Mouse (Mus musculus) limb, embryonic 15.5 days (tissue): ENCODE results near the gene Retreg1. TPM values are rescaled to one million over a fixed set of nuclear protein-coding genes. Genes with fewer than 3 reads are reported as not detected.

ENCODE experiments used
- ATAC-seq: fragments of 200-750 bp; cut with Nextera tagmentation; 2 replicates; pipeline ENCODE4 v1.8.0; 2017; ENCODE audit warnings: low read depth, moderate TSS enrichment; ENCODE audit not compliant: insufficient number of reproducible peaks, low FRiP score, low TSS enrichment
- H3K27ac ChIP-seq: fragments of 300-500 bp; sonication (generic); 2 replicates; pipeline ENCODE4 v1.5.1; 2015; ENCODE audit warnings: moderate library complexity, mild to moderate bottlenecking, inconsistent platforms
- H3K27me3 ChIP-seq: fragments of 300-500 bp; sonication (generic); 2 replicates; pipeline ENCODE4 v1.6.1; 2015; ENCODE audit warnings: inconsistent platforms
- H3K36me3 ChIP-seq: fragments of 300-500 bp; sonication (generic); 2 replicates; pipeline ENCODE4 v1.6.1; 2015; ENCODE audit warnings: inconsistent platforms
- H3K4me1 ChIP-seq: fragments of 300-500 bp; sonication (generic); 2 replicates; pipeline ENCODE4 v1.6.1; 2015; ENCODE audit warnings: inconsistent platforms
- H3K4me2 ChIP-seq: fragments of 300-500 bp; sonication (generic); 2 replicates; pipeline ENCODE4 v1.6.1; 2015; ENCODE audit warnings: mild to moderate bottlenecking, inconsistent platforms
- H3K4me3 ChIP-seq: fragments of 300-500 bp; sonication (generic); 2 replicates; pipeline ENCODE4 v1.5.1; 2015; ENCODE audit warnings: mild to moderate bottlenecking, inconsistent platforms
- H3K9ac ChIP-seq: fragments of 300-500 bp; sonication (generic); 2 replicates; pipeline ENCODE4 v1.6.1; 2015; ENCODE audit warnings: inconsistent platforms
- H3K9me3 ChIP-seq: fragments of 300-500 bp; sonication (generic); 2 replicates; pipeline ENCODE4 v1.6.1; 2016; ENCODE audit warnings: inconsistent platforms
- WGBS: fragments of 180-500 bp; shearing (Covaris S2); methylation state at CpG from one replicate; pipeline ENCODE4 v1.1.7; 2015; 5-methylcytosine and 5-hydroxymethylcytosine counted together
- polyA plus RNA-seq: library from polyadenylated mRNA; unstranded; fragments of >200 nt; fragmentation: Nextera tagmentation; extraction: Ambion mirVana; gene quantifications from 2 replicates; pipeline ENCODE4 v1.2.1, GENCODE M21; 2015

Retreg1 gene
- polyA plus RNA-seq, result 5.1 and 7.5 TPM in 2 replicates

DNA sequence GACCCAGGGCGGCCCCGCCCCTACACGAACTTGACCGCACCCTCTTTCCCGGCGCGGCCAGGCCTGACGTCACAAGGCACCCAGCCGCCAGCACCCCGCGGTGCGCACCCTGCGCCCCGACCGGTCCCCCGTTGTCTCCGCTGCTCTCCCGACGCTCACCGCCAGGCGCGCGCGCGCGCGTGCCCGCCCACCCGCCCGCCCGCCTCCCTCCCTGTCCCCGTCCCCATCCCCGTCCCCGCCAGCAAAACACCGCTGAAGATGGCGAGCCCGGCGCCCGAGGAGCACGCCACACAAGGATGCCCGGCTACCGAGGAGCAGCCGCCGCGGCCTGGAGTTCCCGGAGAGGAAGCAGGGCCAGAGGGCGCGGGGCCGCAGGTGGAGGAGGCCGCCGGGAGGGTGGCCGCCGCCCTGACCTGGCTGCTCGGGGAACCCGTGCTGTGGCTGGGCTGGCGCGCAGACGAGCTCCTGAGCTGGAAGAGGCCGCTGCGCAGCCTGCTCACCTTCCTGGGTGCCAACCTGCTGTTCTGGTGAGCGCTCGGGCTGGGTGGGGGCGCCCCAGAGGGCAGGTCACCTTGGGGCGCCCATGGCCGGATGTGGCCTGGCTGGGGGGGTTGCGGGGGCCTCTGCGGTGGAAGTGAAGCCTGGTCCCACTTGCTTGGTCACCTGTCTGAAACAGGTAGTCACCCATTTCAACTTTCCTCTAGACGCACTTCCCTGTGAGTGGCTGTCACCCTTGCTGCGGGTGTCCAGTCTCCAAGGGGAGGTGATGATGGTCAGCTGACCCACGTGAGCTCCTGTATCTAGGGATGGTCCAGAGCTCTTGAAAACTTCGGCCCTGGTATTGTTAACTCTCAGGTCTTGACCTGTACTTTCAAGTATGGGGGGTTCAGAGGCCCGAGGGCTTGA lies at the start of gene Retreg1:
Retreg1 (plus strand) TSS at position 95 of the 906 bp plus-strand sequence.
- WGBS, result under 1% methylated on average over 70 of the region's 72 CpGs
- no peak within 1 kb of the TSS for H3K27ac ChIP-seq
- H3K9ac ChIP-seq, result peak within 1 kb of the TSS; percentile 57
- peak; percentile 61 for ATAC-seq
- H3K4me1 ChIP-seq, result peaks cover 14% of the 10 kb centered on the region
- peak within 1 kb of the TSS; percentile 72 for H3K4me3 ChIP-seq
- no peaks in the 10 kb centered on the region for H3K9me3 ChIP-seq
- H3K27me3 ChIP-seq, result peaks cover 14% of the 10 kb centered on the region
- H3K36me3 ChIP-seq, result no peaks in the 10 kb centered on the region
- H3K4me2 ChIP-seq, result peak within 1 kb of the TSS; percentile 96

DNA sequence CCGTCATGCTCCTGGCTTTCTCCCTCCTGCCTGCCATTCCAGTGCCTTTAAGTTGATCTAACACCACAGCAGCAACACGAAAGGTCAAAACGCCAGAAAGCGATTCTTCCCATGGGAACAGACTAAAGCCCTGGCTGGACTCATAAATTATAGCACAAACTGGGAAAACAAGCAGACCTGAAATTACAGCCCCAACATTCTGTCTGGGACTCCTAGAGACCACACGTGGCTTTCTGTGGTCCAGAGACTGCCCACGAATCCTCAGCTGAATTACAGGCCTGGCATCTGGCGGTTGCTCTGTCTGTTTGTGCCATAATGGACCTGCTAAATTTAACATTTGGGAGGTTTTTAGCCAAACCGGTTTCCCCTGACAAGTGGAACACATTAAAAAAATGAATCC lies 48.9 kb upstream of the Retreg1 start:
- Histone ChIP-seq H3K4me1 (no peaks in the 10 kb centered on the region), H3K9ac (no peak overlapping the region), H3K27ac (no peak overlapping the region), H3K27me3 (no peaks in the 10 kb centered on the region), H3K4me2 (no peak overlapping the region), H3K9me3 (no peaks in the 10 kb centered on the region), H3K4me3 (no peak overlapping the region), H3K36me3 (peaks cover 61% of the 10 kb centered on the region)
- 56% methylated on average over 8 of the region's 8 CpGs for WGBS
- ATAC-seq, result no peak

DNA sequence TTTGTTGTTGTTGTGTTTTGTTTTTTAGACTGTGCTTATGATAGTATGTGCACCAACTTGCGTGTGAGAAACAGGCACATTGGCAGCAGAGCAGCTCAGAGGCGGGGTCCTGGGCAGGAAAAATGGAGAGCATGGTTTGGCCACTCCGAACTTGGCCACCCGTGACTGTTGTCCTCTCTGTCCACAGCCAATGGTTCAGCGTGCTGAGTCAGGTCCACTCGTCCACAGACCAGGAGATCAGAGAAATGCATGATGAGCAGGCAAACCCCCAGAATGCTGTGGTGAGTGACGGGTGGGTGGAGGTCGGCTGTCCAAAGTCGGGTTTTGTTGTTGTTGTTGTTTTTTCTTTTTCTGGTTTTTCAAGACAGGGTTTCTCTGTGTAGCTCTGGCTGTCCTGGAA lies 47.5 kb upstream of the Retreg1 start:
- H3K9ac ChIP-seq, result no peak overlapping the region
- 93% methylated on average over 9 of the region's 9 CpGs for WGBS
- no peaks in the 10 kb centered on the region for H3K9me3 ChIP-seq
- H3K27ac ChIP-seq, result no peak overlapping the region
- peaks cover 60% of the 10 kb centered on the region for H3K36me3 ChIP-seq
- no peaks in the 10 kb centered on the region for H3K4me1 ChIP-seq
- H3K27me3 ChIP-seq, result no peaks in the 10 kb centered on the region
- no peak for ATAC-seq
- H3K4me3 ChIP-seq, result no peak overlapping the region
- no peak overlapping the region for H3K4me2 ChIP-seq

DNA sequence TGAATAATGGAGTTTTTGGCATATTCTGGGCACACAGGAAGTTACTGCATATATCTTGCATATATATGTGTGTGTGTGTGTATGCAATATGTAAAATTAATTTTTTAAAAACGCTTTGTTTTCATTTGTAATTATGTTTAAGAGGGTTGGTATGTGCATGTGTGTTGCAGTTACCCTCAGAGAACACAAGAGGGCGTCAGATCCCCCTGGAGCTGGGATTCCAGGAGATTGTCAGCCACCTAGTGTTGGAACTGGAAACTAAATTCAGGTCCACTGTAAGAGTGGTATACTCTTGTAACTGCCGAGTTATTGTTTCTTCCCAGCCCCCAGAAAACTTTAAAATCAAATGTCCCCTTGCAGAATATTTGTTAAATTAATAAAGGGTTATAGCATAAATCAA lies 46.6 kb upstream of the Retreg1 start:
- no peak overlapping the region for H3K9ac ChIP-seq
- no peak overlapping the region for H3K4me3 ChIP-seq
- H3K27me3 ChIP-seq, result no peaks in the 10 kb centered on the region
- 63% methylated on average over 3 of the region's 3 CpGs for WGBS
- no peaks in the 10 kb centered on the region for H3K9me3 ChIP-seq
- H3K4me2 ChIP-seq, result no peak overlapping the region
- H3K27ac ChIP-seq, result no peak overlapping the region
- no peak for ATAC-seq
- no peaks in the 10 kb centered on the region for H3K4me1 ChIP-seq
- H3K36me3 ChIP-seq, result peaks cover 64% of the 10 kb centered on the region

DNA sequence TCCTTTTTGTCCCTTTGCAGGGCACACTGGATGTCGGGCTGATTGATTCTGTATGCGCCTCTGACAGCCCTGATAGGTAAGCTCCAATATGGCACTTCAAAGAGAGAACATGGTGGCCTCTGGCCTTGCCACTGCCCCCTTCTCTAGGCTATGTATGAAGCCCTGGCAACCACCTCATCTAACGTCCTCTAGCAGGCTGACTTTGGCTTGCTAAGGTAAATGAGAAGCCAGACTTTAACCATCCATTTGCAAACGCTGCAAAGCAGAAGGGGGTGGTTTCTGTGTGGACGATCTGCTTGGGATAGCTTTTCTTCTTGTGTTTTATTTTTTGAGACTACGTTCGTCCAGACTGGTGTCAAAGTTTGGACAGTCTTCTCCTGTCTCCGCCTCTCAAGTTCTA lies 45.8 kb upstream of the Retreg1 start:
- WGBS, result 80% methylated on average over 8 of the region's 8 CpGs
- H3K27me3 ChIP-seq, result no peaks in the 10 kb centered on the region
- no peaks in the 10 kb centered on the region for H3K9me3 ChIP-seq
- H3K4me3 ChIP-seq, result no peak overlapping the region
- H3K4me2 ChIP-seq, result no peak overlapping the region
- peaks cover 67% of the 10 kb centered on the region for H3K36me3 ChIP-seq
- no peaks in the 10 kb centered on the region for H3K4me1 ChIP-seq
- H3K9ac ChIP-seq, result no peak overlapping the region
- no peak for ATAC-seq
- H3K27ac ChIP-seq, result no peak overlapping the region

DNA sequence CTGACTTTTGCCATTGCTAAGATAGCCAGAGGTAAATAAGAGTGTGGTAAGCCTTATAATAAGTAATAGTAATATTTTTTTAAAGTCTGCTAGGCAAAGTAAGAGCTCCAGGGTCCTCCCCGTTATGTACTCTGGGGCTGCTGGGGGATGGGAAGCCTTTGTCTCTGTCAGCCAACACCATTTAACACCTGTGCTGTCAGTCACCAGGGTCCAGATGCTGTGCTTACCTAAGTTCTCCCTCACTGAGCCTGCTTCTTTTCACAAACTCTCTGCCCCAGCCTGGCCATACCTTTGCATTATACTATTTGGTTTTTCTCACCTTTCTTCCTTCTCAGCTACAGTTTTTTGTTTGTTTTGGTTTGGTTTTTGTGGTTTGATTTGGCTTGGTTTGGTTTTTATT lies 45.1 kb upstream of the Retreg1 start:
- no peaks in the 10 kb centered on the region for H3K4me1 ChIP-seq
- no peak overlapping the region for H3K9ac ChIP-seq
- no peaks in the 10 kb centered on the region for H3K9me3 ChIP-seq
- no peak overlapping the region for H3K4me3 ChIP-seq
- no peak overlapping the region for H3K27ac ChIP-seq
- no peak overlapping the region for H3K4me2 ChIP-seq
- peaks cover 68% of the 10 kb centered on the region for H3K36me3 ChIP-seq
- 71% methylated on average over 1 of the region's 1 CpGs for WGBS
- no peaks in the 10 kb centered on the region for H3K27me3 ChIP-seq
- ATAC-seq, result no peak

DNA sequence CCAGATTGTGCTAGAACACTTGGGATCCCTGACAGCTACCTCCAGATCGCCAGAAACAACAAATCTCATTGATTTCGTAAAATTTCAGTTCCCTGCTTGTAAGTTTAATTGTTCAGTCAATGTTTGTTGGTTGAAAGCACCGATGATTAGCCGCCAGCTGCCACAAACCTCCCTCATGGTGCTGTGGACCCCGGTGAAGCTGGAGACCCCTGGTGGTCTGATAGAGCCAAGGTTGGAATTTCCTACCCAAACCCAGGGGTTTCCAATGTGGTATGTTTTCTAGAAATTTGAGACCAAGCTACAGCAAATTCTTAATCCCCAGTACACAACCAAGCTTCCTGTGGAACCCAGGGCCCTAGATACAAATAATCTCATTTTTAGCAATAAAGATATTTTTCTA lies 41.3 kb upstream of the Retreg1 start:
- peaks cover 83% of the 10 kb centered on the region for H3K36me3 ChIP-seq
- H3K4me3 ChIP-seq, result no peak overlapping the region
- H3K9me3 ChIP-seq, result no peaks in the 10 kb centered on the region
- H3K4me2 ChIP-seq, result no peak overlapping the region
- no peaks in the 10 kb centered on the region for H3K27me3 ChIP-seq
- 75% methylated on average over 5 of the region's 5 CpGs for WGBS
- no peak for ATAC-seq
- H3K27ac ChIP-seq, result no peak overlapping the region
- H3K4me1 ChIP-seq, result peaks cover 3% of the 10 kb centered on the region; the same call in 1 of the 2 replicates
- H3K9ac ChIP-seq, result no peak overlapping the region

DNA sequence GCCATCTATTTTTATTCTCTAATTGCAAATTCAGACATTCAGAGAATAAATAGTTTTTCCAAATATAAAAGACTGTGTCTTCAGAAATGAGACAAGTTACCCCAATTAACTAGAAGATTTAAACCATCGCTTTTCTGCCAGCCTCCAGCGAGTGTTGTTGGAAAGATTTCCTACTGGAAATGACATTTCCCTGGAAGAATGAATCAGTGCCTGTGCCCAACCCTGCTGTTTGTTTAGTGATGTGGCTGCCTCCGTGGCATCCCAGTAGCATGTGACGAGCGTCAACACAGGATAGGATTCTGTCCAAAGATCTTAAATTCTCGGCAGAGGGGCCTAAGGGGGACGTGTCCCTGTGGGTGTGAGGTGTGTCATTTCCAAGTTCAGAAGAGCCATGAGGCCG lies 40.8 kb upstream of the Retreg1 start:
- Histone ChIP-seq H3K27me3 (no peaks in the 10 kb centered on the region), H3K4me3 (no peak overlapping the region), H3K9ac (no peak overlapping the region), H3K4me2 (no peak overlapping the region), H3K9me3 (no peaks in the 10 kb centered on the region), H3K27ac (no peak overlapping the region), H3K4me1 (peaks cover 3% of the 10 kb centered on the region; the same call in 1 of the 2 replicates), H3K36me3 (peaks cover 85% of the 10 kb centered on the region)
- 83% methylated on average over 8 of the region's 8 CpGs for WGBS
- no peak for ATAC-seq

DNA sequence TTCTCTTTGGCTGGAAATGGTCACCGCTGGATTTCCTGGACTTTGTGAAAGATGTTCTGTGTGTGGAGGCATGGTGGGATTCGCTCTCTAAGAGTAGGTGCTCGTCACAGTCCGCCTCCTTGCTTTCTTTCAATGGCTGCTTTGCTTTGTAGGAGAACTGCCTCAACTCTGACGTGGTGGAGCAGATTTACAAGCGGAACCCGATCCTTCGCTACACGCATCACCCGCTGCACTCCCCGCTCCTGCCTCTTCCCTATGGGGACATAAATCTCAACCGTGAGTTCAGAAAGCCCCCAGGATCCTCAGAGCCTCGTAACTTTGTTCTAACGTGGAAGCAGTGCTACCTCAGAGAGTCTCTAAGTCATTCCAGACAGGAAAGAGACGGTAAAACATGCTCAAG lies 39.9 kb upstream of the Retreg1 start:
- ATAC-seq, result no peak
- H3K9ac ChIP-seq, result no peak overlapping the region
- WGBS, result 39% methylated on average over 15 of the region's 15 CpGs
- H3K9me3 ChIP-seq, result no peaks in the 10 kb centered on the region
- H3K4me2 ChIP-seq, result no peak overlapping the region
- no peak overlapping the region for H3K4me3 ChIP-seq
- peaks cover 87% of the 10 kb centered on the region for H3K36me3 ChIP-seq
- H3K27me3 ChIP-seq, result no peaks in the 10 kb centered on the region
- no peak overlapping the region for H3K27ac ChIP-seq
- H3K4me1 ChIP-seq, result peaks cover 3% of the 10 kb centered on the region; the same call in 1 of the 2 replicates

DNA sequence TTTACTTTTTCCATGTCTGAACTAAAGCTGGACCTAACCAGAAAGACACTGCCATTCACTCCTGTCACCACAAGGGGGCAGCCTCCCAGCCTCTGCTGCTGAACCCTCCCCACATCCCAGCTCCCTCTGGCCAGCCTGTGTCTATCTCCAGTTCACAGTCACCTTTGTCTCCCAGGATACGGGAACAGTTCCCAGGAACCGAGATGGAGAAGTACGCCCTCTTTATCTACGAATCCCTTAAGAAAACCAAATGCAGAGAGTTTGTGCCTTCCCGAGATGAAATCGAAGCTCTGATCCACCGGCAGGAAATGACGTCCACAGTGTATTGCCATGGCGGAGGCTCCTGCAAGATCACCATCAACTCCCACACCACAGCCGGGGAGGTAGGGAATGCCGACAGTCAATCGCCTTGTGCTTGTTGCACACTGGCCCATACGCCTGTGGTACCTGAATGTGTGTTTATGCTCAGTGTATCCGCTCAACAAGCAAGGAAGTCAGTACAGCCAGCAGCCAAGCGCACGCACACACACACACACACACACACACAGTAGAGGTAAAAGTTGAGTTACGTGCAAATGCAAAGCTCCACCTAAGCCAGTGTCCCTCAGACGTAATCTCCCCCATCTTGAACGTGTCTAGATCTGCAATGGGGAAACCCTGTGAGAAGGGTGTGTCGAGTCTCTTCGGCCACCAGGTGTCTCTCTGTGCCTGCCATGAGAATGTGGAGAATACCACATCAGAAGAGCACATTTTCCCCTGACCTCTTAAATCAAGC lies 37.5 kb upstream of the Retreg1 start:
- 82% methylated on average over 21 of the region's 21 CpGs for WGBS
- no peak for ATAC-seq
- no peak overlapping the region for H3K9ac ChIP-seq

DNA sequence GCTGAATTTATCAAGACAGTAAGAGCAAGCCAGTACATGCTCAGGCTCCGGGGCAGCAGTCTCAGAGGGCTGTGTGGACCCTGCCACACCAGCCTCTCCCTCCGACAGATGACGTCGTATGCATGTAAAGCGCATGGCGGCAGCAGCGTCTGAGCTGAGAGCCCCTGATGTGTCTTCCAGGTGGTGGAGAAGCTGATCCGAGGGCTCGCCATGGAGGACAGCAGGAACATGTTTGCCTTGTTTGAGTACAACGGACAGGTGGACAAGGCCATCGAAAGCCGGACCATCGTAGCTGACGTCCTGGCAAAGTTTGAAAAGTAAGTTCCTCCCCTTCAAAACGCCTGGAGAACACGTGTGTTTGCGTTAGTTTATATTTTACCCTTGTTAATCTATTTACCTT lies 36.6 kb upstream of the Retreg1 start:
- no peaks in the 10 kb centered on the region for H3K9me3 ChIP-seq
- ATAC-seq, result no peak
- H3K4me3 ChIP-seq, result no peak overlapping the region
- no peak overlapping the region for H3K9ac ChIP-seq
- H3K4me2 ChIP-seq, result no peak overlapping the region
- peaks cover 88% of the 10 kb centered on the region for H3K36me3 ChIP-seq
- 85% methylated on average over 17 of the region's 17 CpGs for WGBS
- no peaks in the 10 kb centered on the region for H3K27me3 ChIP-seq
- no peak overlapping the region for H3K27ac ChIP-seq
- H3K4me1 ChIP-seq, result peaks cover 3% of the 10 kb centered on the region; the same call in 1 of the 2 replicates

More for the DNA sequence above, 37.5 kb upstream of the Retreg1 start:
- H3K9me3 ChIP-seq, result no peaks in the 10 kb centered on the region
- H3K4me1 ChIP-seq, result peaks cover 3% of the 10 kb centered on the region; the same call in 1 of the 2 replicates
- H3K36me3 ChIP-seq, result peaks cover 88% of the 10 kb centered on the region
- no peaks in the 10 kb centered on the region for H3K27me3 ChIP-seq
- H3K27ac ChIP-seq, result no peak overlapping the region
- H3K4me3 ChIP-seq, result no peak overlapping the region
- H3K4me2 ChIP-seq, result no peak overlapping the region

DNA sequence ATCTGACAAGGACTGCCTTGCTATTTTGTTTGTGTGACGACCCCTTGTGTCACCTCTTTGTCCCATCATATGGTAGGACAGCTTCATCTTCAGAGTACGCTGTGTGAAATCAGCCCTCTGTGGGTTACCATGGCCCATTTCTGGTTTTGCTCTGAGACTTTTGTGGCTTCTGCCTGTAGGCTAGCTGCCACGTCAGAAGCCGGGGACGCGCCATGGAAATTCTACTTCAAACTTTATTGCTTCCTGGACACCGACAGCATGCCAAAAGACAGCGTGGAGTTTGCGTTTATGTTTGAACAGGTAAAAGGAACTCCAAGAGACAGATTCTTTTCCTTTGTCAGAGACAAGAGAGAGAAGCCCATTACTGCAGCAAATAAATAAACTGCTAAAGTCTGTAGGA lies 36.1 kb upstream of the Retreg1 start:
- no peak overlapping the region for H3K4me2 ChIP-seq
- peaks cover 3% of the 10 kb centered on the region; the same call in 1 of the 2 replicates for H3K4me1 ChIP-seq
- no peaks in the 10 kb centered on the region for H3K9me3 ChIP-seq
- WGBS, result 80% methylated on average over 9 of the region's 9 CpGs
- ATAC-seq, result no peak
- H3K36me3 ChIP-seq, result peaks cover 88% of the 10 kb centered on the region
- no peaks in the 10 kb centered on the region for H3K27me3 ChIP-seq
- no peak overlapping the region for H3K9ac ChIP-seq
- H3K27ac ChIP-seq, result no peak overlapping the region; the same call in 1 of the 2 replicates
- H3K4me3 ChIP-seq, result no peak overlapping the region
